Mouse (Mus musculus) lung, postnatal 0 days (tissue): Measurements from ENCODE around the gene Stard3.

Experiments used
- CTCF ChIP-seq: IDR thresholded peaks from 2 replicates; pipeline ENCODE4 v1.5.1; 2016; ENCODE audit warnings: antibody characterized with exemption, mild to moderate bottlenecking
- EP300 ChIP-seq: IDR thresholded peaks from 2 replicates; pipeline ENCODE4 v1.6.1; 2016; ENCODE audit warnings: antibody characterized with exemption, mild to moderate bottlenecking, control low read depth

DNA sequence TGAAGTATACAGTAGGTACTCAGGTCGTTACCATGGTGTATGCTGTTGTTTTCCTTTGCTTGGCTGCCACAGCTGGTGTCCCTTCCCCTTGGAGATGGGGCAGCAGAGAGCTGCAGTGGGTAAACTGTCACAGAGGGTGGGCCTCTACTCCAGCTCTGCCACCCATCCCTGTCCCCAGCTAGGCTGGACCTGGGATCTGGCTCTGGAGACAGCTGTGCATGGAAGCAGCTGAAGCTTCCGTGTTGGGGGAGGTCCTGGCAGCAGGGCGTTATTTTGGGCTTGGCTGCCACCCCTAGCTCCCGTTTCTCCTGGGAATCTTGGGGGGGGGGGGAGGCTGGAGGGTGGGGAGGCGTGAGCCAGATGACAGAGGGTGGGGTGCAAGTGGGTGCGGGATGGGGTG is 60.1 kb downstream of the Stard3 start:
- TF ChIP-seq CTCF (no peak), EP300 (no peak)
